Mouse (Mus musculus) lung, embryonic 15.5 days (tissue): ENCODE data around the gene Ppil1. TPM values are rescaled to one million over a fixed set of nuclear protein-coding genes. Genes with fewer than 3 reads are reported as not detected.

Experiments
- ATAC-seq: fragments of 200-750 bp; cut with Nextera tagmentation; 2 replicates; pipeline ENCODE4 v1.8.0; 2017; ENCODE audit warnings: moderate number of reproducible peaks, borderline replicate concordance; ENCODE audit not compliant: low FRiP score, low TSS enrichment; ENCODE audit errors: extremely low read depth
- H3K27ac ChIP-seq: fragments of 300-500 bp; sonication (generic); 2 replicates; pipeline ENCODE4 v1.5.1; 2015; ENCODE audit warnings: moderate library complexity, mild to moderate bottlenecking, inconsistent platforms
- H3K27me3 ChIP-seq: fragments of 300-500 bp; sonication (generic); 2 replicates; pipeline ENCODE4 v1.6.1; 2015; ENCODE audit warnings: inconsistent platforms
- H3K36me3 ChIP-seq: fragments of 300-500 bp; sonication (generic); 2 replicates; pipeline ENCODE4 v1.6.1; 2015; ENCODE audit warnings: inconsistent platforms
- H3K4me1 ChIP-seq: fragments of 300-500 bp; sonication (generic); 2 replicates; pipeline ENCODE4 v1.6.1; 2015; ENCODE audit warnings: inconsistent platforms
- H3K4me2 ChIP-seq: fragments of 300-500 bp; sonication (generic); 2 replicates; pipeline ENCODE4 v1.6.1; 2015; ENCODE audit warnings: inconsistent platforms, mild to moderate bottlenecking, moderate library complexity
- H3K4me3 ChIP-seq: fragments of 300-500 bp; sonication (generic); 2 replicates; pipeline ENCODE4 v1.5.1; 2015; ENCODE audit warnings: mild to moderate bottlenecking, inconsistent platforms
- H3K9ac ChIP-seq: fragments of 300-500 bp; sonication (generic); 2 replicates; pipeline ENCODE4 v1.6.1; 2015; ENCODE audit warnings: inconsistent platforms
- H3K9me3 ChIP-seq: fragments of 300-500 bp; sonication (generic); 2 replicates; pipeline ENCODE4 v1.6.1; 2016; ENCODE audit warnings: inconsistent platforms
- WGBS: fragments of 180-500 bp; shearing (Covaris S2); methylation state at CpG from one replicate; pipeline ENCODE4 v1.1.7; 2015; 5-methylcytosine and 5-hydroxymethylcytosine counted together
- polyA plus RNA-seq: library from polyadenylated mRNA; unstranded; fragments of >200 nt; fragmentation: Nextera tagmentation; extraction: Ambion mirVana; gene quantifications from 2 replicates; pipeline ENCODE4 v1.2.1, GENCODE M21; 2015

Ppil1 gene
- polyA plus RNA-seq, 1 experiment from 2014 or later, result 174 TPM

GRCm38 (mm10) chr17:29214655-29215054, 49.3 kb downstream of the Ppil1 start:
- ATAC-seq, result no peak
- H3K4me1 ChIP-seq, result peaks cover 6% of the 10 kb centered on the region; the same call in 1 of the 2 replicates
- no peak overlapping the region for H3K27ac ChIP-seq
- 65% methylated on average over 10 of the region's 10 CpGs for WGBS
- no peak overlapping the region for H3K4me3 ChIP-seq
- no peak overlapping the region for H3K4me2 ChIP-seq
- H3K36me3 ChIP-seq, result no peaks in the 10 kb centered on the region
- no peak overlapping the region for H3K9ac ChIP-seq
- H3K27me3 ChIP-seq, result no peaks in the 10 kb centered on the region
- H3K9me3 ChIP-seq, result no peaks in the 10 kb centered on the region

GRCm38 (mm10) chr17:29214193-29214456, 49.9 kb downstream of the Ppil1 start:
- Histone ChIP-seq H3K4me2 (no peak overlapping the region), H3K9me3 (no peaks in the 10 kb centered on the region), H3K27me3 (no peaks in the 10 kb centered on the region), H3K9ac (no peak overlapping the region), H3K4me1 (peaks cover 6% of the 10 kb centered on the region; the same call in 1 of the 2 replicates), H3K36me3 (no peaks in the 10 kb centered on the region), H3K27ac (no peak overlapping the region), H3K4me3 (no peak overlapping the region)
- no peak for ATAC-seq
- WGBS, result 72% methylated on average over 4 of the region's 4 CpGs

DNA sequence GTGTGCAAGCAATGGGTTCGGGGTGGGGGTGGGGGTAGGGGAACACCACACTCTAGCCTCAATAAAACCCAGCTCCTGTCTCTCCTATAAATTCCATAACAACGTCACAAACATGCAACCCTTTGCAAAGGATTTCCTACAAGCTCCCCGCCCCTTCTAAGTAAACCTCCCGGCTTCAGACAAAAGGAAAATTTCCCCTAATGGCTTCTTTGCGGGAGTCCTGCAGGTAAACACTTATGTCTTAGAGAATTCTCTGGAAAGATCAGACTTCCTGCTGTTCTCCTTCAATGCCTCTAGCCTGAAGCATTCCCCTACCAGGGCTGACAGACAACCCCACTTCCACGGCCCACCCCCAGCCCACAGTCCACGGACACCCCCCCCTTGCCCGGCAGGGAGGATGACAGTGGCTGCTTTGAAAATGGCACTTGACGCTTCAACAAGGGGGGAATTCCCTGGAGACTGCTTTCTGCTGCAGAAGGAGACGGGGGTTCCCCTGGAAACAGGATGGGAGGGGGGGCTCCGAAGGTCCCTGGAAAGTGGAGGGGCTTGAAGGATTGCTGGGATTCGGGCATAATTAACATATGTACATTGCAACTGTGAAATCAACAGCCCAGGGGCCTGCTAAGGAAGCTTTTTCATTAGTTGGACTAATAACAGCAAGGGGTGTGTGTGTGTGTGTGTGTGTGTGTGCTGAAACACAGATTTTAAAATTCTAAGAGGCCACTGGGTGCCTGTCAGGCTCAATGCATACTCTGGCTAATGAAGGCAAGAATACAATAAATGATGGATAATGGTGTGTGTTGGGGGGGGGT, 50.4 kb downstream of the Ppil1 start:
- no peak overlapping the region for H3K4me3 ChIP-seq
- H3K36me3 ChIP-seq, result no peaks in the 10 kb centered on the region
- H3K27ac ChIP-seq, result no peak overlapping the region
- H3K4me2 ChIP-seq, result peak overlapping the region; percentile 9
- no peak overlapping the region for H3K9ac ChIP-seq
- H3K27me3 ChIP-seq, result no peaks in the 10 kb centered on the region
- peaks cover 6% of the 10 kb centered on the region; the same call in 1 of the 2 replicates for H3K4me1 ChIP-seq
- no peak for ATAC-seq
- no peaks in the 10 kb centered on the region for H3K9me3 ChIP-seq
- 18% methylated on average over 12 of the region's 12 CpGs for WGBS

DNA sequence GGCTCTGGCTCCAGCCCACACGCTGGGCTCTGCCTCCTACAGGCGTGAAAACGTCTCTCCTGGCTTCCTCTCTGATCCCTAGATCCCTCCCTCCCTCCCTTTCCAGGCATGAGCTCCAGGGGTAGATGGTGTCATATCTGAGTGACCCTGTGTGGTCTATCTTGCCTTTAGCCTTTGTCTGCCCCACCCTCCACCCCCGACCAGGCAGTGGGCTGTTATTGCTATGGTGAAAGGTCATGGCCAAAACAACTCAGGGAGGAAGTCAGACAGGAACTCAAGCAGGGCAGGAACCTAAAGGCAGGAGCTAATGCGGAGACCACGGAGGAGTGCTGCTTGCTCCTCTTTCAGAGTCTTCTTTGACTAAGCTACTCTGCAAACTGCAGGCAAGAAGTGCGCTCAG, 52.1 kb downstream of the Ppil1 start:
- Histone ChIP-seq H3K4me1 (peaks cover 6% of the 10 kb centered on the region; the same call in 1 of the 2 replicates), H3K4me2 (no peak overlapping the region), H3K36me3 (no peaks in the 10 kb centered on the region), H3K27ac (no peak overlapping the region), H3K9ac (no peak overlapping the region), H3K4me3 (no peak overlapping the region), H3K9me3 (no peaks in the 10 kb centered on the region), H3K27me3 (no peaks in the 10 kb centered on the region)
- 35% methylated on average over 7 of the region's 7 CpGs for WGBS
- no peak for ATAC-seq

DNA sequence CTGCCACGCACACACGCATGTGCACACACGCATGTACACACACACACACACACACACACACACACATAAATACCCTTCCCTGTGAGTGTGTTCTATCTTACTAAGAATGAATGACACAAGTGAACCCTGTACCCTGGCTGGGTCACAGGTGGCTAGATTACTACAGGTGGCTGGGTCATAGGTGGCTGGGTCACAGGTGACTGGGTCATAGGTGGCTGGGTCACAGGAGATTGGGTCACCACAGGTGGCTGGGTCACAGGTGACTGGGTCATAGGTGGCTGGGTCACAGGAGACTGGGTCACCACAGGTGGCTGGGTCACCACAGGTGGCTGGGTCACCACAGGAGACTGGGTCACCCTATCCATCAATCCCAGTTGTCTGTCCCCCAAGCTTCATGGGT, 53.9 kb downstream of the Ppil1 start:
- H3K36me3 ChIP-seq, result no peaks in the 10 kb centered on the region
- H3K4me2 ChIP-seq, result no peak overlapping the region
- H3K4me3 ChIP-seq, result no peak overlapping the region
- no peak for ATAC-seq
- peaks cover 6% of the 10 kb centered on the region; the same call in 1 of the 2 replicates for H3K4me1 ChIP-seq
- H3K9ac ChIP-seq, result no peak overlapping the region
- WGBS, result 88% methylated on average over 3 of the region's 3 CpGs
- H3K27ac ChIP-seq, result no peak overlapping the region
- no peaks in the 10 kb centered on the region for H3K9me3 ChIP-seq
- no peaks in the 10 kb centered on the region for H3K27me3 ChIP-seq

DNA sequence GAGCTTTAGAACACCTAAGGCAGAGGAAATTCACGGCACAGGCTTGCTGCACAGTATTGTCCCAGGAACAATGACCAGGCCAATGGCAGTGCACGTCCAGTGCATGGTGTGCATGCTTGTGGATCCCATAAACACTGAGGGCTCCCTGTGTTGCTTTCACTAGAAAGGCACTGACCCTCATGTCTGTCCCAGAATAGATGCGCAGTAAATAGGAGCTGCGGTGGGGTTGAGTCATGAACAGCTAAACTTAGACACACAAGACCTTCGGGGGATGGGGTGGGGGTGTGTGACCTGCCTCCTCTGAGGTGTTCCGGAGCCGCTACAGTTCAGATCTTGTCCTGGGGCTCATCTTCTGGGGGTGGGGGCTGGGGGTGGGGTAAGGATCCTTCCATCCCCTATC, 57.9 kb downstream of the Ppil1 start:
- H3K27ac ChIP-seq, result no peak overlapping the region

DNA sequence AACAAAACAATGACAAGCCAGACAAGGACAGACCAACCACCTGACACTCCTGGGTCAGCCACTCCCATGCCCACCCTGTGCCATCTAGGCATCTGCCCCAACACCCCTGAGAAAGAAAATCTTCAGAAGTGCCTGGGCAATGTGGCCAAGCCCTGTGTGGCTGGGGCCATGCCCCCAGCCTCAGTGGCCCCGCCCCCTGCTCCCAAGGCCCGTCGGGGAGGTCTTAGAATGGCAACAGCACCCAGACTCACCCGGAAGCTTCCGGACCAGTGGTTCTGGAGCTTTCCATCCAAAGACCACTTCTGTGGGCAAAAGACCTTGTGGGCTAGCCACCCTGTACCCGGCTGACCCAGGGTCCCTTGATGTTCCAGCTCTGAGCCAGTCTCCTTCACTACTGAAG, 61.4 kb downstream of the Ppil1 start:
- peaks cover 11% of the 10 kb centered on the region; the same call in 1 of the 2 replicates for H3K4me1 ChIP-seq
- peak; percentile 27 for ATAC-seq

More for the DNA sequence above, 57.9 kb downstream of the Ppil1 start:
- Histone ChIP-seq H3K9ac (no peak overlapping the region), H3K9me3 (no peaks in the 10 kb centered on the region), H3K27me3 (no peaks in the 10 kb centered on the region), H3K36me3 (no peaks in the 10 kb centered on the region), H3K4me2 (no peak overlapping the region), H3K4me1 (no peaks in the 10 kb centered on the region), H3K4me3 (no peak overlapping the region)
- ATAC-seq, result no peak
- WGBS, result 80% methylated on average over 7 of the region's 7 CpGs

More for the DNA sequence above, 61.4 kb downstream of the Ppil1 start:
- 75% methylated on average over 6 of the region's 6 CpGs for WGBS
- H3K27me3 ChIP-seq, result no peaks in the 10 kb centered on the region
- H3K4me2 ChIP-seq, result no peak overlapping the region
- H3K9ac ChIP-seq, result no peak overlapping the region
- no peaks in the 10 kb centered on the region for H3K36me3 ChIP-seq
- no peak overlapping the region for H3K27ac ChIP-seq
- H3K4me3 ChIP-seq, result no peak overlapping the region
- no peaks in the 10 kb centered on the region for H3K9me3 ChIP-seq

Other genes with a start within 250 kb of the Ppil1 start
- gene Srsf3, start 231.6 kb downstream of the Ppil1 start, polyA plus RNA-seq, result 633 and 642 TPM in 2 replicates
- gene Cdkn1a, start 173.2 kb downstream of the Ppil1 start, polyA plus RNA-seq, result 28.3 and 30.1 TPM in 2 replicates
- gene Rab44, start 150.0 kb downstream of the Ppil1 start, polyA plus RNA-seq, result 0.52 and 1.4 TPM in 2 replicates
- gene Cpne5, start 26.0 kb downstream of the Ppil1 start, polyA plus RNA-seq, result 3.9 and 5.1 TPM in 2 replicates
- gene BC004004, start 4.6 kb upstream of the Ppil1 start, polyA plus RNA-seq, result 79.2 and 83.2 TPM in 2 replicates
- gene Pi16, start 53.5 kb upstream of the Ppil1 start, polyA plus RNA-seq, result 1.9 and 2.4 TPM in 2 replicates
- gene Mtch1, start 83.7 kb upstream of the Ppil1 start, polyA plus RNA-seq, result 341 and 343 TPM in 2 replicates
- gene Fgd2, start 96.7 kb upstream of the Ppil1 start, polyA plus RNA-seq, result 19.1 and 21.7 TPM in 2 replicates
- 16.3 and 17.2 TPM in 2 replicates for gene Pim1, start 226.6 kb upstream of the Ppil1 start, polyA plus RNA-seq